Mouse (Mus musculus): ENCODE results near the gene Prr19. TPM values are rescaled to one million over a fixed set of nuclear protein-coding genes. Genes with fewer than 3 reads are reported as not detected.
"Not testable (repeated sequence)": the region's sequence is repeated elsewhere in the genome, so short reads cannot be mapped to it uniquely, and the experiment has no call there.

The Prr19 gene
- total RNA-seq (2021) = not detected
- long read RNA-seq, experiment 1 = 0 reads
- long read RNA-seq, experiment 2 = 0 reads

DNA sequence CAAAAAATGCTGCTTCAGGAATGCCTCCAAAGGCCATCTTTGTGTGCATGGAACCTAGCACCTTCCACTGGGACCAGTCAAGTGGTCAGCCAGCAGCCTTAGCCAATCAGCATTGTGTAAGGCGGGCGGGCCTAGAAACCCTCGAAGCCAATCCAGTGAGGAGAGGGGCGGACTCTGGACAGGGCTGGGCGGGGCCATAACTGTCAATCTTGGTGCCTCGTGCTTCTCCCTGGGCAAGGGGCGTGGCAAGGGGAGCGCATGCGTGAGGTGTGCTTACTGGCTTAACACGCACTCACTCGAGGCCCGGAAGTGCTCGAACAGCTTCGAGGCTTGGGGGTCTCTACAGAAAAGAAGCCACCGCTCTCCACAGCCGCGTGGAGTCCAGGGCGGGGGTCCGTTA lies at the start of gene Prr19:
Gene Prr19, plus strand, starts transcription at position 349 of the 400 bp plus-strand sequence.
- no peak for DNase-seq (ENCODE audit: low spot score in 2 of 2)

DNA sequence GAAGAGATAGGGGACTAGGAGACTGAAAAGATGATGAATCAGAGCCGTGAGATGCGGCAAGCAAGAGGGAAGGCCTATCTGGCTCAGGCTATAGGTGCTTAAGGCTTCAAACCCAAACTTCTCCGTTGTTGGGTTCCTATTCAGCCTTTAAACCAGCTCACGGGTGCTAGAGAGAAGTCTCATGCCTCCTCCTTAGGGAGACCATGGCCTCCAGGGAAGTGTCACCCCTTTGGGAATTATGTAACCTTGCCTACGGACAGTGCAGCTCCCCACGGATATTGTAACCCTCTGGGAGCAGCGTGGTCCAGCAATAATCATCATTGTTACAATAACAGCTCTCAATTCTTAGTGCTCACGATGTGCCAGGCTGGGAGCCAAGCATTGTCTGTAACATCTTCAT lies 49.4 kb upstream of the Prr19 start:
- peak in 1 of 2 experiments; percentile 37 for DNase-seq (ENCODE audit: low spot score in 2 of 2)

DNA sequence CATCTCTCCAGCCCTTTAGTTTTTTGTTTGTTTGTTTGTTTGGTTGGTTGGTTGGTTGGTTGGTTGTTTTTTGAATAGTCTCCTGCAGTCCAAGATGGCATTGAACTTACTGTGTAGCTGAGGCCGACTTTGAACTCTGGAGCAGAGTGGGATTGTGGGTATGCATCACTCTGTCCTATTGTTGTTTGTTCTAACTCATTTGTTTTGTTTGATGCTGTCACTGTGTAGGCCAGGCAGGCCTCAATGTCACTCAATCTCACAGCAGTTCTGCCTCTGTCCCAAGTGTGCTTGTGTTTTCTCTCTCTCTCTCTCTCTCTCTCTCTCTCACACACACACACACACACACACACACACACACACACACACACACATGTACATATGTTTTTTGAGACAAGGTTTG lies 39.3 kb upstream of the Prr19 start:
- no peak for DNase-seq (ENCODE audit: low spot score in 2 of 2)

DNA sequence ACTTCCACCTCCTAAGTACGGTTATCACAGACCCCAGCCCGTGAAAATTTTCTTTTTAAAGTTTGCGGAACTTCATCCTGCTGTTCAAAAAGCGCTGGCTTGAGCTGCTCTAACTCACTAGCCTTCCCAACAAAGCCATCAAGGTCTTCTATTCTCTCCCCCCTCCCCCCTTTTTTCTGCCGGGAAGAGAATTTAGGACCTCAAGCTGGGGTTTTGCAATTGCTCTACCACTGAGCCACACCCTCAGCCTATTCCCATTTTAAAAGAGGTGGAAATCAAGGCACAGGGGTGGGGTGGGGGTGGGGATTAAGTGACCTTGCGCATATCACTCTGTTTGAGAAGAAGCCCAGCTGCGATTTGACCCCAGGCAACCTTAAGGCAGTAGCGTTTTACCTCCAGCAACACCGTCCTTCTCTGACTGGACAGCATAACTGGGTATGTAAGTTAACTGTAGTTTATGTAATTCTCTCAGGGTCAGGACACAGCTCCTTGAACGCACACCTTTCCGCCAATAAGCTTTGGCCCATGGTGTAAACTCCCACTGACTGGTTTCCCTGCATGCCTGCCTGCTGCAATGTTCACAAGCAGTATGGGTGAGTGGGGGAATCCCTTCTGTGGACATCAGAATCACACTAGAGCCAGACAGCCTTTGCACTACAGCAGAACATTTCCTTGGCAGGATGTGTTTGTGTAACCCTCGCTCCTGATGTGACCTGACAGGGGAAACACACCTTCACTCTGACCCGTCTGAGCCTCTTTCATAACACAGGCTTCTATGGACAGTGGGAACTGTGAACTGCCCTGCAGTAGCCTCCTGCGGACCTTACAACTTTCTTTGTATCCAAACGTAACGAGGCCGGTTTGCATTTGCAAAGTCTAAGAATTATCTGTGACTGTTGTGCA lies 37.0 kb upstream of the Prr19 start:
- DNase-seq (ENCODE audit: low spot score in 2 of 2) = no peak

DNA sequence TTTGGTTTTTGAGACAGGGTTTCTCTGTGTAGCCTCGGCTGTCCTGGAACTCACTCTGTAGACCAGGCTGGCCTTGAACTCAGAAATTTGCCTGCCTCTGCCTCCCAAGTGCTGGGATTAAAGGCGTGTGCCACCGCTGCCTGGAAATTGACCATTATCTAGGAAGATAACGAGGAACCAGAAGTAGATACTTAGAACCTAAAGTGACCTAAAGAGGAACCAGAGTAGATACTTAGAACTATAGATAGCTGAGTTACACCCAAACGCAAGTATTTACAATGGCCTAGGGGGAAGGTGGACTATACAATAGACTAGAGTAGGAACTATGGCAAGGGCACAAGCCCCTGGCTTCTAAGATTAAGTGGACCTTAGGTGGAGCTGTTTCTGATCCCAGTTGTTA lies 35.5 kb upstream of the Prr19 start:
- not testable (repeated sequence) for DNase-seq (ENCODE audit: low spot score in 2 of 2)

DNA sequence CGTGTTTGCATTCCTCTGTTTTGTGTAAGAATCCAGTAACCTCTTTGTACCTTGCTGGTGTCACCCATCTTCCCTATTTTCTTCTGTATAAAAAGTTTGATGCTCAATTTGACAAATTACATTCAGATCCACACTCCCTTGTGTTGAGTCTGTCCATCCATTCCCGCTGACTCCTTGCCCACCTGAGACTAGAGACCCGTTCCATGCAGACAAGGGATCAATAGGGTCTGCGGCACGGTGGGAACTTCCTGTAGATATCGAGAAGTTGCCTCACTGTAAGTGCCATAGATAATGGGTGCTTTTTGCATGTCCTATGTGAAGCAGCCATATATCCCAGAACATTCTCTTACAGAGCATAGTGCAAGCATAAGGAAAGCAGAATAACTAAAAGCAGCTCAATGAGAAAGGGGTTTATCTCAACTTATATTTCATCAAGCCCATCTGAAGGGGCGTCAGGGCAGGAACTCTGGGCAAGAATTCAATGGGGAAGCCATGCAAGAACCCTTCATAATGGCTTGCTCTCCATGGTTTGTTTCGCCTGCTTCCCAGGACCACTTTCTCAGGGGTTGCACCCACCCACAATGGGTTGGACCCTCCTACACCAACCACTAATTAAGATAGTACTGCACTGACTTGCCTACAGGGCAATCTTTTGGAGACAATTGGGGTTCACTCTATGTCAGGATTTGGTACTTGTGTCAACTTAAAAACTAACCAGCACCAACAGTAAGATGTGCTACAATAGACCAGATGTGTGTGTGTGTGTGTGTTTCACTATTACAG lies 34.8 kb upstream of the Prr19 start:
- DNase-seq (ENCODE audit: low spot score in 2 of 2) = no peak

DNA sequence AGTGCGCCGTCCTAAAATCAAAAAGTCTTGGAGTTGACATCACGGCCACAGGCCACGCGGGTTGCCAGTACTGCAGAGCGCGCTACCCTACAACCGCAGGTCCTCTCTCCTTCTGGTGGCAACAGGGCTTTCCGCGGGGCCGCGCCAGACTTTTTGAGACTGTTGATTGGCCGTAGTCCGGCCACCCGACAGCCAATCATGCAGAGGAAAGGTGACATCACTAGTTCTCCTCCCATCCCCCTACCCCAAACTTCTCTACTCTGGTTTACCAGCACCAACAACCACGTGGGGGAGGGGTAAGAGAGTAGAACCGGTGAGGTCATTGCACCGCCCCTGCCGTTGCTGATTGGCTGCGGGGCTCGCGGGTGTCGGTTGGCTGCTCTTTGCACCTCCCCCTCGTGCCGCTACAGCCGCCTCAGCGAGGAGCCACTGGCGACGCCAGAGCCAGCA lies 33.9 kb upstream of the Prr19 start, which contains the start of gene Cic:
Gene Cic, plus strand, starts transcription at position 404 of the 450 bp plus-strand sequence.
- peak; percentile 98 to 99 for DNase-seq (ENCODE audit: low spot score in 2 of 2)

DNA sequence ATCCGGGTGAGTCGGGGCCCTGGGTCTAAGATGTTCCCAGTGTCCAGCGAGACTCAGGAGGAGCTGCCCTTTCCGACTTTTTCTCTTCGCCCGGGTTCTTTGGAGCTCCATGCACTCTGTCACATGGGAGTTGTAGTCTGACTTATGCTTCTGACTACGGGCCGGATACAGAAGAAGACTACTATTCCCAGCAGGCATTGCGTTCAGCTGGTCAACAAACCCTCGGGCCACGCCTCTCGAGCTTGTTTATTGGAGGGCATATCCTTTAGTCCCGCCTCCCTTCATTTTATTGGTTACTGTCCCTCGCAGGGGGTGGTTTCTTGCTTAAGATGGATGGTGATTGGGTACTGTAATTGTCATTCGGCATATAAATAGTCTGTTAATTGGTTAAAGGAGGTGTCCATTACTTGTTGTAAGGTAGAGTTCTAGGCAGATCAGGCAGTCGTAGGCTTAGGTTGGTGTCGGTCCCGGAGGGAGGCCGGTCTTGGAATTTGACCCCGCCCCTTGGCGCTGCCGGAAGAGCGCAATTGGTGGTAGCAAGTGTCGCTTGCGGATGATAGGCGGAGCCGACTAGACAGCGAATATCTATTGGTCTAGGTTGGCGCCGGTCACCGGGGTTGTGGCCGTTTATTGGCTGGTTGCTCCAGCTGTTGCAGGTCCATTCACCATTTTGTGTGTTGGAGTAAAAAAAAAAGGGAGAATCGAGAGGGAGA lies 33.3 kb upstream of the Prr19 start:
- peak; percentile 96 to 99 for DNase-seq (ENCODE audit: low spot score in 2 of 2)

DNA sequence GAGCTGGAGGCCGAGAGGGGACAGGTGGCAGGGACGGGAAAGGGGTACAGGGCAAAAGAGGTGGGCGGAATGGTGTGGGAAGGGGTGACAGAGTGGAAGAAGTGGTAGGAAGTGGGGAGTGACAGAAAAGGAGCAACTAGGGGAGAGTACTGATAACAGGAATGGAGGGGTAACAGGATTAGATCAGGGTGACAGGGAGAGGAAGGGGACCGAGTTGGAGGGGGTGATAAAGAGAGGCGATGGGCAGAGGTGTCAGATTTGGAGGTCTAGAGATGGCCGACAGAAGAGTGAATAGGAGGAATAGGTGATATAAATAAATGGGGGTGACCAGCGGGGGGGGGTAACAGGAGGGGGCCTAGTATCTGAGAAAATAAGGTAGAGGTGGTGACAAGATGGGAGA lies 32.6 kb upstream of the Prr19 start:
- DNase-seq (ENCODE audit: low spot score in 2 of 2) = no peak

DNA sequence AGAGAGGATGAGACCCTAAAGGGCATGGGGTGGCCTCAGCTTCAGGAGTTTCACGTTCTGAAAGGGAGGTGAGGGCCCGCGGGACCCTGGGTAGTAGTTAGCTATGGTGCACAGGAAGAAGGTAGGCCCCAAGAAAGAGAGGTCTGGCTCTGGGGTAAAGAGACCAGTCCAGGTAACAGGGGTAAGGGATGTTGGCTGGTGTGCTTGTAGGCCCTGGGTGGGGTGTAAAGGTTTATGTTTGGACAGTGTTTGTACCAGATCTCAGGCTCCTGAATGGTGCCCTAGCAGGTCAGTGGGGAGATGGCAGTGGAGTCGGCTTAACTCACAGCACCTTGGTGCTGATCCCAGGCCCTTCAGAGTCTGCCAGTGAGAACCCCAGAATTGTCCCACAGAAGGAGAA lies 32.2 kb upstream of the Prr19 start:
- DNase-seq (ENCODE audit: low spot score in 2 of 2) = no peak

DNA sequence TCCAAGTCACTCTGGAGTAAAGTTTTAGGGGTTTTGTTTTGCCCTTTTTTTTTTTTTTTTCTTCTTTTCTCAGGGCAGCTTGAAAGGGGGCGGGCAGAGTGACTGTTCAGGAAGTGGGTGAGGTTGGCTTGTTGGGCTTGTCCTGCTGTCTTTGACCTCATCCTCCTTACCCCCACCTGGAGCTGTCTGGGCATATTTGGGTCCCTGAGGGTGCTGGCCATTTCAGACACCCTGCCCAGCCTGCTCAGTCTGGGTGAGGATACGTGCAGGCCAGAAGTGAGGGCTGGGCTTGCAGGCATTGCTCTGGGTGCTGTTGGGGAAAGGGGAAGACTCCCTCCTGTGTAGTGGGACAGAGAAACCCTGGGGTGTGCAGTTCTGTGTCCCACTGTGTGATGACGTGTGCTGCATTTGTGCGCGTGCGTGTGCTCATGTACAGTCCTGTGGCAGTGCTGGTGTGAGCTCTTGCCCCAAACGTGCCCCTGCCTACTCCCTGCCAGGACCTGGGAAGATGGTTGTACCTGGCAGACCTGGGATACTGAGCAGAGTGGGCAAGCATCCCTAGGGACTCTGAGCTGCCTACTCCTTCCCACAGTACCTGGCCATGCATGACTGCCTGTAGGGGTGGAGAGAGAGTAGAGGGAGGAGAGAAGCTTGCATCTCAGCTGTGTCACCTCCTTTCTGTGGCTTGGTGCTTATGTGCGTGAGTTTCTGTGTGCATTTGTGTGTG lies 31.5 kb upstream of the Prr19 start:
- DNase-seq (ENCODE audit: low spot score in 2 of 2) = no peak

DNA sequence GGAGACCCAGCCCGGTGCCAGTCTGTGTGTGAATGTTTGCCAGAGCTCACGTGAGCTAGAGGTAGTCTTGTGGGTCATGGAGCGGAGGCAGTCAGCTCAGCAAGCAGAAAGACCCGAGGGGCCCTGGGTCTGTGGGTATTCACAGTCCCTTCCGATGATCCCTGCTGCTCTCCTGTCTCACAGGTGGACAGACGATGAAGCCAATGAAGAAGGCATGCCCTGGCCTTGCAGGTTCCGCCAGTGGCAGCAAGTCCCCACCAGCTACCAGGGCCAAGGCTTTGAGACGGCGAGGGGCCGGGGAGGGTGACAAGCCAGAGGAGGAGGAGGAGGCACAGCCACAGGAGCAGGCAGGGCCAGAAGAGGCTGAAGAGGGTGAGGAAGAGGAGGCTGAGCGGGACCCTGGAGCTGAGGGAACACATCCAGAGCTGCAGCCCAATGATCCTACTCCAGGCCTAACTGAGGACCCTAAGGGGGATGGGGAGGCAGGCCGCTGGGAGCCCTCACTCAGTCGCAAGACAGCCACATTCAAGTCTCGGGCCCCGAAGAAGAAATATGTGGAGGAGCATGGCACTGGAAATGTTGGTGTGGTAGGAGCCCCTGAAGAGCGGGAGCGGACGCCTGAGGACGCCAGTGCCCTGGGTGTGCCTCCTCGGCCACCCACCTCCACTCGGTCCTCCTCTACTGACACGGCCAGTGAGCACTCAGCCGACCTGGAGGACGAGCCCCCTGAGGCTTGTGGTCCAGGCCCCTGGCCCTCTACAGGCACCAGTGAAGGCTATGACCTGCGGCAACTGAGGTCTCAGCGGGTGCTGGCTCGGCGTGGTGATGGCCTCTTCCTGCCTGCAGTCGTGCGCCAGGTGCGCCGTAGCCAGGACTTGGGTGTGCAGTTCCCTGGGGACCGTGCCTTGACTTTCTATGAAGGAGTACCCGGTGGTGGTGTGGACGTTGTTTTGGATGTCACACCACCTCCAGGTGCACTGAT lies 30.3 kb upstream of the Prr19 start:
- no peak for DNase-seq (ENCODE audit: low spot score in 2 of 2)

DNA sequence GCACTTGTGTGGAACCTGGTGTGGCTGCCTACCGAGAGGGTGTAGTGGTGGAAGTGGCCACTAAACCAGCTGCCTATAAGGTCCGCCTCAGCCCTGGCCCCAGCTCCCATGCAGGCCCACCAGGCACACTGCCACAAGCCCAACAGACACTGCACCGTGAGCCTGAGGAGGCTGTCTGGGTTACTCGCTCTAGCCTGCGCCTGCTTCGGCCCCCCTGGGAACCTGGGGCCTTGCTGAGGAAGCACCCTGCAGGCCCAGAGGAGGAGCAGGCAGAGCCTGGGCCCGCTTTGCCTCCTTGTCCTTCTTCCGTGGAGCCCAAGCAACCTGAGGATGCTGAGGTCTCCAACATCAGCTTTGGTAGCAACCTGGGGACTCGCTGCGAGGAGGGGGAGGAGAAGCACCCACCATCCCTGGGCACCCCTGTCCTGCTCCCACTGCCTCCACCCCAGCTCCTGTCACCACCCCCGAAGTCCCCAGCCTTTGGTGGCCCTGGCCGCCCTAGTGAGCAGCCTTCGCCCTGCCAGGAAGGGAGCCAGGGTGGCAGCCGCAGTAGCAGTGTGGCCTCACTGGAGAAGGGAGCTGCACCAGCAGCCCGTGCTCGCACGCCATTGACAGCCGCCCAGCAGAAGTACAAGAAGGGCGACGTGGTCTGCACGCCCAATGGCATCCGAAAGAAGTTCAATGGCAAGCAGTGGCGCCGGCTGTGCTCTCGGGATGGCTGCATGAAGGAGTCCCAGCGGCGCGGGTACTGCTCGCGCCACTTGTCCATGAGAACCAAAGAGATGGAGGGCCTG lies 29.4 kb upstream of the Prr19 start:
- DNase-seq (ENCODE audit: low spot score in 2 of 2) = no peak

DNA sequence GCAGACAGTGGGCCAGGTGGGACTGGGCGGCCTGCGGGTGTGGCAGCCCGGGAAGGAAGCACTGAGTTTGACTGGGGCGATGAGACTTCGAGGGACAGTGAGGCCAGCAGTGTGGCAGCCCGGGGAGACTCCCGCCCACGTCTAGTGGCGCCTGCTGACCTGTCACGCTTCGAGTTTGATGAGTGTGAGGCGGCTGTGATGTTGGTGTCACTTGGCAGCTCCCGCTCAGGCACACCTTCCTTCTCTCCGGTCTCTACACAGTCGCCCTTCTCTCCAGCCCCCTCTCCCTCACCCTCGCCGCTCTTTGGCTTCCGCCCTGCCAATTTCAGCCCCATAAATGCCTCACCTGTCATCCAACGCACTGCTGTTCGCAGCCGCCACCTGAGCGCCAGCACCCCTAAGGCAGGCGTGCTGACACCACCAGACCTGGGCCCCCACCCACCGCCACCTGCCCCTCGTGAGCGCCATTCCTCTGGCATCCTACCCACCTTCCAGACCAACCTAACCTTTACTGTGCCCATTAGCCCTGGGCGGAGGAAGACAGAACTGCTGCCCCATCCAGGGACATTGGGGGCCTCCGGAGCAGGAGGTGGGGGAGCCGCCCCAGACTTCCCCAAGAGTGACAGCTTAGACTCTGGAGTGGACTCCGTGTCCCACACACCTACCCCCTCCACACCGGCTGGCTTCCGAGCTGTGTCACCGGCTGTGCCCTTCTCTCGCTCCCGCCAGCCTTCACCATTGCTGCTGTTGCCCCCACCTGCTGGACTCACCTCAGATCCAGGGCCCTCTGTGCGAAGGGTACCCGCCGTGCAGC lies 28.6 kb upstream of the Prr19 start:
- no peak for DNase-seq (ENCODE audit: low spot score in 2 of 2)

DNA sequence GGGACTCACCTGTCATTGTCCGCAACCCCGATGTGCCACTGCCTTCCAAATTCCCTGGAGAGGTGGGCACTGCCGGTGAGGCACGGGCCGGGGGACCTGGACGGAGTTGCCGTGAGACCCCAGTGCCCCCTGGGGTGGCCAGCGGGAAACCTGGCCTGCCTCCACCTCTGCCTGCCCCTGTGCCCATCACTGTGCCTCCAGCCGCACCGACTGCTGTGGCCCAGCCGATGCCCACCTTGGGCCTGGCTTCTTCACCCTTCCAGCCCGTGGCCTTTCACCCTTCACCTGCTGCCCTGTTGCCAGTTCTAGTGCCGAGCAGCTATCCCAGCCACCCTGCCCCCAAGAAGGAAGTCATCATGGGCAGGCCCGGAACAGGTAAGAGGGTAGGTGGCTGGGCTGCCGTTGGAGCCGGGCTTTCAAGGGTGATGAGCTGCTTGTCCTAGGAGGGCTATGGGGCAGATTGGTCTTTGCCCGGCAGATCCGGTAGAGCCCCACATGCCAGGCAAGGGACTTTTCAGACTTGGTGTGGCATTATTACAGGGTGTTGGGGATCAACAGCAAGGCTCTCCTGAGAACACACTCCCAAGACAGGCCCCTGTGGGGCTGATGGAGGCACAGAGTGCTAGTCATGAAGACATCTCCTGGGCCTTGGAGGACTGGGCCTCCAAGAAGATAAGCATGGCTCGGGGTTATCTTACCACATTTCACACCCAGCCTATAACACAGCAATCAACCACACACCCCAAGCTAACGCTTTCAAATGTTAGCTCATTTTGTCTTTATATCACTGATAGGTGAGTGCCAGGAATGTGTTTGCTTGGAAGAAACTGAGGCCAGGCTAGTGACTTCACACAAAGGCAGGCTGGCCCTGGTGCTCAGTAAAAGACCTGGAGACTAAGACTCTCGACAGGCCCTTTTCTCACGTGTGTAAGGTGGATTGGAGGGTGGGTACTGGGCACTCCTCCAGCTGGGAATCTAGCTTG lies 27.7 kb upstream of the Prr19 start:
- DNase-seq (ENCODE audit: low spot score in 2 of 2) = no peak

DNA sequence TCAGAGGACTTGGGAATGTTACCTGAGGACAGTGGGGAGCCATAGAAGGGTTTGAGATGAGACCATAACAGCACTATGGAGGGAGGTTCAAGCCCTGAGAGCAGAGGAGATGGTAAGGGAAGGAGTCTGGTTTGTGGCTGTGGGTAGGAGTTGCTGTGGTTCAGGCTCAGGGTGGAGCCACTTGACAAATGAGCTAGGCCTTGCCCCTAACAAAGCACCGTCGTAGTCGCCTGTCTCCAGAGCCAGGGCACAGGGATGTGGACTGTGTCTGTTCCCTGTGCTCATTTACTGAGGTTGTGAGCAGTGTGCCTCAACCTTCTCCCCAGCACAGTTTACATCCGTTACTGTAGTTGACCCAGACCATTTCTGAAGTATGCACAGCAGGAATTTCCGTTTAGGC lies 26.6 kb upstream of the Prr19 start:
- DNase-seq (ENCODE audit: low spot score in 2 of 2) = no peak

DNA sequence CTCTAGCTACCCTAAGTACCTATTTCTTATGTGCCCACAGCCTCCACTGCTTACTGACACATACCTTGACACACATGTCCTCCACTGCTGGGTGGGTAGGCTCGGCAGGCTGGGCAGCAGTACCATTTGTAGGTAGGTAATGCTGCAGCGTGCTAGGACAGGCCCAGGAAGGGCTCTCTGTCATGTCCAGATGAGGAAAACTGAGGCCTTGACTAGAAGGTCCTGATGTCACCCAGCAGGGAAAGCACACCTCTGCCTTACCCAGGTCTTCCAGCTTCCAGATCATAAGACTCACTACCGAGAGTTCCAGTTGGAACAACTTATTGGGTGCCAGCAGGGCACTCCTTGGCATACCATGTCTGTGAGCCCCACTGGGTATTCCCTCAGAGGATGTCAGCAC lies 26.2 kb upstream of the Prr19 start:
- DNase-seq (ENCODE audit: low spot score in 2 of 2) = no peak
